Mouse (Mus musculus): ENCODE data around the gene Grb2.

The Grb2 gene

DNA sequence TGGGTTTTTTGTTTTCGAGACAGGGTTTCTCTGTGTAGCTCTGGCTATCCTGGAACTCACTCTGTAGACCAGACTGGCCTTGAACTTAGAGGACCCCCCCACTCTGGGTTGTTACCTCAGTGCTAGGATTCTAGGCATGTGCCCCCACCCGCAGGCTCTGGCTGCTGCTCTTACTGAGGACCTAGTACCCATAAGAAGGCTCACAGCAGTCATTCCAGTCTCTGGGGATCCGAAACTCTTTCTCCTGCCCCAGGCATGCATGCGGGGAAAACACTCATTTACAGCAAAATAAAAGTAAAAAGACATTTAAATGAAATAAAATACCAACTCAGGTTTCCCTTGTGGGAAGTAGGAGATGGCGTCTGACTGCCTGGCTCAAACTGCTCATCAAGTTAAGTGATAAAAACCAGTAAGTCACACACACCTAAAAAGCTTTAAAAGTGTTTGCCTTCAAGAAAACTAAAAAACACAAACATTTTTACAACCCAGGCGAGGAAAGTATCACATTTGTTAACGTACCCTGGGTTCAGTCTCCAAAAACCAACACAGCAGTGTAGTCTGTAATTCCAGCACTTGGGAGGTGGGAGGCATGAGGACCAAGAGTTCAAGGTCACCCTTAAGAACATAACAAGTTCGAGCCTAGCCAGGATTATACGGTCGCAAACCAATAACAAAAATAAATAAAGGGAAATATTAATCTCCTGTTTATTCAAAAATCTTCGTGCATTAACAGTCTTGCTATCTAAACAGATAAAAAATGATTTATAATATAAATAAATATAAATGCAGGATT is 81.4 kb downstream of the Grb2 start:
- DNase-seq (ENCODE audit: low read depth) = no peak

DNA sequence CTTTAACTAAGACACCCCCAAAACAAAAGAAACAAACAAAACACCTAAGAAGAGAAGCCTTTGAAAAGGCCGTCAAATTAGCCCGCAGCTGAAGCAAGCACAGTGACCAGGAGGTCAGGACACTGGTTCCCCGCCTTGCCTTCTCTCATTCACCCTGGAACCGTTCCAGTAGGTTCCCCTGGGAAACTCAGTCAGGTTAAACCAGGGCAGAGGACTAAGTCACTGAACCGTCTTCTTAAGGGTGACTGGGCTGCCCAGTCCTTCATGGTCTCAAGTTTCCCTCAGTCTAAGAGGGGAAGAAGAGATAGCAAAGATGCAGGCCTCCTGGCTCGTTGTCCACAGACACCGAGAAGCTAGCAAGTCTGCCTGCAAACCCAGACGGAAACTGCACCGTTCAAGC is 82.5 kb downstream of the Grb2 start:
- DNase-seq (ENCODE audit: low read depth) = no peak

DNA sequence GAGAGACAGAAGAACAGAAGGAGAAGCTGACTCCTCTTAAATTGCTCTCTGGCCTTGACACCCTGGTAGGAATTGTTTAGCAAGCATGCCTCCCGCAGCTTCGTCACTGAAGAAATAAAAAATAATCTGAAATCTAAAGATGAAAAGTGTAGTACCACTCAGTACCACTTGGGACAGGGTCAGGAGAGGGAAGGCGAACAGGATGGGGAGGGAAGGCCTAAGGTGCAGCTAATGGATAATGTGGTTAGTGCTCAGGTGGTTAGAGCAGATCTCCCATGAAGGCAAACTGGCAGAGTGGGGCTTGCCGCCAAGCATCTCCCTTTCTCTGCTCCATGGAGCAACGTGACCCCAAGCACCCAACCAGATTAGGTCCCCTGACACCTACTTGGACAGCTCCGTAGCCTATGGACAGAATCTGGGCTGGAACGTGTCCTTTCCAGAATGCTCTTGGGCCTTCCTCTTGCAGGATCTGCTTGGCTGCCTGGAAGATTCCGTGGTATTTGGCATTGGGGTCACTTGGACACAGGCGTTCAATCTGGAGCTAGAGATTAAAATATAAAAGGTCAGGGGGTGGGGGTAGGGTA is 84.8 kb downstream of the Grb2 start:
- peak; percentile 55 for DNase-seq (ENCODE audit: low read depth)

DNA sequence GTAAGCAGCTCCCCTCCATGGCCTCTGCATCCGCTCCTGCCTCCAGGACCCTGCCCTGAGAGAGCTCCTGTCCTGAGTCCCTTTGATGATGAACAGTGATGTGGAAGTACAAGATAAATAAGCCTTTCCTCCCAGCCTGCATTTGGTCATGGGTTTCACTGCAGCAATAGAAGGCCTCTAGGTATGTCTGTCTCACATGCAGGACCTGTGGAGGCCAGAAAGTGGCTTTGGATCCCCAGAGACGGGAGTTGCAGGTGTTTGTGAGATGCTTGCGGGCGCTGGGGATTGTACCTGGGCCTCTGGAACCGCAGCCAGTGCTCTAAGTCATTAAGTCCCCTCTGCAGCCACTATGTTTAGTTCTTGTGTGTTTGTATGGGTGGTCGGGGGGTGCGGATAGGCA is 88.4 kb downstream of the Grb2 start:
- no peak for DNase-seq (ENCODE audit: low read depth)

DNA sequence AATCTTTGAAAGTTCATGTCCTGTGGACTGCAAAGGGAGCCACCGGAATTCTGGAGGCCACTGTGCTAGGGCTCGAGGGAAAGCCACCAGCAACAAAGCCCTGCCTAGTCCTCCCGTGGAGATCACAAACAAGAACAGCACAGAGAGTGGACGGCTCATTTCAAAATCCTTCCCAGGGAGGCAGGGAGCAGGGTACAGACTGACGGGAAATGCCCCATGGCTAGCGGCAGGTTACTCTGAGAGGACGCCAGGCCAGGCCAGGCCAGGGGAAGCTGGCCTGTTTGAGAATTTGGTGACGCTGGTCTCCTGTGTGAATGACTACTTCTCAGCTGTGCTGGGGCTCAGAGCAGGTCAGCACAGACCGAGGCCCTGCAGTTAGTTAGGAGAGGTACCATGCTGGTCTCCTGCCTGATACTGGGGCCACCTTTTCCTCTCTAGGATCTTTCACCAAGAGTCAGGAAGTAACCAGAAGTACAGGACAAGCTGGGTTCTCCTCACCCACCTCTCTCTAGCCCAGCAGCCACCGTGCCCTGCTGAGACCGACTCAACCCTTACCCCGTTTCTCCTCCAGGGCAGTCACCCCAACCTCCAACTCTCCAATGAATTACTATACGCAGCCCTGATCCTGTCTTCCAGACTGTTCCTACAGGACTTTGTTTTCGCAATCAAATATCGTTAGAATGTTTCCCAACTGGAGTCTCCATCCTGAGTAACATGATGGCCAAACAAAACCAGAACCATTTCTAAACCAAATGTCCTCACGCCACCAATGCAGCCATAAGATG is 89.5 kb downstream of the Grb2 start:
- DNase-seq (ENCODE audit: low read depth) = no peak

DNA sequence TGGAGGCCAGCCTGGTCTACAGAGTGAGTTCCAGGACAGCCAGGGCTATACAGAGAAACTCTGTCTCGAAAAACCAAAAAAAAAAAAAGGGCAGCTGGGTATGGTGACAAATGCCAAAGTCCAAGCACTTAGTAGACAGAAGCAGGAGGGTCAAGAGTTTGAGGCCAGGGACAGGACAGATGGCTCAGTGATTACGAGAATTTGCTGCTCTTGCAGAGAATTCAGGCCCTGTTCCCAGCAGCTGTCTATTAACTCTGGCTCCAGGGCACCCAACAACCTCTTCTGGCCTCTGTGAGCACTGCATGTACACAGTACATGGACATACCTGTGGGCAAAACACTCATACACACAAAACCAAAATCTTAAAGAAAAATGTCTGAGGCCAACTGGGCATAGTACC is 90.4 kb downstream of the Grb2 start:
- DNase-seq (ENCODE audit: low read depth) = no peak

DNA sequence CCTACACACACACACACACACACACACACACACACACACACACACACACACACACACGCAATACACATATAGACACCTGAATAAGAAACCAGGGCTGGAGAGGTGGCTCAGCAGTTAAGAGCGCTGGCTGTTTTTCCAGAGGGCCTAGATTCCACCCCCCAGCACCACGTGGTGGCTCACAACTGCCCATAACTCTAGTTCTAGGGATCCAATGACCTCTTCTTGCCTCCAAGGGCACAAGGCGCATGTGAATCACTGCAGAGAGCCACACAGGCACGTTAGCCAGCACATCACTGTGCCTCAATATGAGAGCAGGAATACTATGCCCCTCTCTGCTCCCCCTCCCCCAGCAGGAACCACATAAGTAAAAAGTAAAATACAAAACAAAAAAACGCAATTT is 91.5 kb downstream of the Grb2 start:
- no peak for DNase-seq (ENCODE audit: low read depth)

DNA sequence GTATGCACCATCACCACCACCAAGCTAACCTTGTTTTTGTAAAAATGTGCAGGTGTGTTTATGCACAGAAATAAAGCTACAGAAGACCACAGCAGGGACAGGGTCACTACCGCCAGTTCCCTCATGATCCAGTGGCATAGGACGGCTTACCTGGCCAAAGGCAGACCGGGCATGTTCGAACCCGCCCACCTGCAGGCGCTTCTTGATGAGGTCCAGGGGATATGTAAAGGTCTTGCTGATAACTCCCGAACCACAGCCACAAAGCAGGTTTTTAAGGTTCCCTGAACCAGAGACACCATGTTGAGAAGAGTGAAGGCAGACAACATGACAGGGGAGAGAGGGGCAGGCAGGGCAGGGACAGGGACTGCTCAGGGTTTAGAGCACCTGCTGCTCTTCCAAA is 92.0 kb downstream of the Grb2 start:
- no peak for DNase-seq (ENCODE audit: low read depth)

DNA sequence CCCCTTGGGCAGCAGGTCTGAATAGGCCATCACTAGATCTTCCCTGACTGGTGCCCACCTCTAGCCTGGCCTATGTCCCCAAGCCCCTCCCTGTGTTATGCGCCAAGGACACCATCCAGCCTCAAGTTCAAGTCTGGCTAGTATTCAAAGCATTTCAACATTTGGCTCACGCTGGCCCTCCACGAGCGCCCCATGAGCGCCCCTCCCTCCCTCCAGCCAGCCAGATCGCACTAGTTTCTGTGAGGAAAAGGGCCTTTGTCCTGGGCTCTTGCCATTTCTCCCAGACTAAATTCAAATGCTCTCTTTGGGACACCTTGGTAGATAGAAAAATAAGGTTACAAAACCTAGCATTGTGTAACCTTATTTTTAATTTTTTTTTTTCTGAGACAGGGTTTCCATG is 92.5 kb downstream of the Grb2 start:
- DNase-seq (ENCODE audit: low read depth) = no peak

DNA sequence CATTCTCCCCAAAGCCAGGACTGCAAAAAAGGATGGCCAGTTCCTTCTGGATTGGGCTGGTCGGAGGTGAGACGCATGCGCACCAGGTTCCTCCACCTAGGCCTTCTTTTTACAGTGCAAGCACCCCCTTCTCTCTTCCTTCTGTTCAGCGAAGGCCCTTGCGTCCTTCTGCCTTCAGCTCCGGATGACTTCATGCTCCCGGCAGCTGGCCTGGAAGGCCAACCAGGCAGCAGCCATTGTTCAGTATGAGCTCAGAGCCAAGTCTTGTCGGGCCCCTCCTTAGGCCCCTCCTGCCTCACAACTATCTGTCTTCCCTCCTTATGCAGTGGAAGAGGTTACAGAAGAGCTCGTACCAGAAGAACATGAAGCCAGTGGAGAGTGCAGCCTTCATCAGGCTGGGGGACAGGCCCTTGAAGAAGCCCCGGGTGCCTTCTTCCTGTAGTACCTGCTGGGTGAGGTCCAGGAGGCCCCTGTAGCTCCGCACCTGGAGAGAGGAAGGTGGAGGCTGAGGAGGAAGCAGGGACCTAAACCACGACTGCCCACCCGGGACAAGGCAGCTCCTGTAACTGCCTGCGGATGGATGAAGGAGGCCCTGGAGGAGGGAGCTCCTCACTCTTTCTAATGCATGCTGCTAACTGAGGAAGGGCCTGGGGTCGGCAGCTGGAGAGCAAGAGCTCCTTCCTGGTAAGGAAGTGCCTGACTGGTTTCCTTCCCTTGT is 93.1 kb downstream of the Grb2 start:
- no peak for DNase-seq (ENCODE audit: low read depth)

DNA sequence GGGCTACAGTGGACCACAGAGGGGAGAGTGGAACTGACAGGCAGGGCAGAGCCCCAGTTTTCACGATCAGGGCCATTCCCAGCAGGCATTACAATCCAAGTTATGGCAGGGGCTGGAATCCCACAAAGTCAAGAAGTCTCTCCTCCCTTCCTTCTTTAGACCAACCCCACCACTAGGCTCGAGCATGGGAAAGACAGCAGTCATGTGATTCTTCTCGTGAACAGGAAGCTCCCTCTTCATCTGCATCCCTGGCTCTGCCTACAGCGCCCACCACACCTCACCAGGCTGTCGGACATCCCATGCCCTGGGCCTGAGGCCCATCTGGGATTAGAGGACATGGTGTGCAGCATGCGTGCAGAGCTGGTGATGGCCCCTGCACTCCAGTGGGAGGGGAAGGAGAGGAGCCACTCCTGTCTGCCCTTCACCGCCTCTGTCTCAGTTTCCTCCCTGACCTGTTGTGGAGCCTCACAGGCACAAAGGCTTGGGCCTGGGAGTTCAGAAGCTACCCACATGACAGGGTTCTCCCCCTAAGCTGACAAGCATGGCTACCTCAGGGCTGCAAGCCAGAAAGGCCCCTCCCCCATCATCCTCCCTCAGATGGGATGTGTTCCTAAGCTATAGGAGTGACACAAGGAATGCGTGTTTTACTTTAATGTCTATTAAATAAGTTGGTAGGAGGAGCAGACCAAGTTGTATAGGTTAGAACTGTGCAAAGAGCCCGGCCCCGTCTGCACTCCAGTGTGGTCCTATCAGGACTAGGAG is 93.9 kb downstream of the Grb2 start:
- no peak for DNase-seq (ENCODE audit: low read depth)

DNA sequence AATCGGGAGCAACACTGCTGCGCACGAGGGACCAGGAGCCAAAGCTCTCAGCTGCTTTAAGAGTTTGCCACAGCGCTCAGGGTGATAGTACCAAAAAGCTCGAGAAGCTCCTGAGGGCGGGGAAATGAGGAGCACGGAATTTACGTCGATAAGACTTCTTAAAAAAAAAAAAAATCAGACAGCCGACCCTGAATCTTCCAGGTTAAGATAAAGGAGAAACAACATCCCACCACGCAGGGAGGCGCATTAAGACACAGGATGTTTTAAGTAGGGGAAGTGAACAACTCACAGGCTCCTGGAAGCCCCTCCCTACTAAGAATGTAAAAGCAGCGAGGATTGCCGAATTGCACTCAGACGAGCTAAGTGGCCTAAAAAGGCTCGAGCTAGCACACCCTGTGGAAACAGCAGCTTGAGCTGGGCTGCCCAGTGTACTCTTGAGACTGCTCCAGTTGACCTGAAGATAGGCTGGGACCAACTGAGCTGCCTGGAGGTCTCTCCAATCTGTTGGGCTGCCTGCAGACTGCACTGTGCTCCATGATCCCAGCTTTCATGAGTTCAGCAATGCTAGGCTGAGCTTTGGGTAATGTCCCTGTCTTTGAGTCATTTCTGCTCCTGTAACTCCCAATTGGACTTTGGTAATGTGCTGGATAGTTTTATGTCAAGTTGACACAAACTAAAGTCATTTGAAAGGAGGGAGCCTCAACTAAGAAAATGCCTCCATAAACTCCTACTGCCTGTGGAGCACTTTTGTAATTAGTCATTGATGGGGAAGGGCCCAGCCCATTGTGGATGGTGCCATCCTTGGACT is 95.1 kb downstream of the Grb2 start:
- peak; percentile 66 for DNase-seq (ENCODE audit: low read depth)

DNA sequence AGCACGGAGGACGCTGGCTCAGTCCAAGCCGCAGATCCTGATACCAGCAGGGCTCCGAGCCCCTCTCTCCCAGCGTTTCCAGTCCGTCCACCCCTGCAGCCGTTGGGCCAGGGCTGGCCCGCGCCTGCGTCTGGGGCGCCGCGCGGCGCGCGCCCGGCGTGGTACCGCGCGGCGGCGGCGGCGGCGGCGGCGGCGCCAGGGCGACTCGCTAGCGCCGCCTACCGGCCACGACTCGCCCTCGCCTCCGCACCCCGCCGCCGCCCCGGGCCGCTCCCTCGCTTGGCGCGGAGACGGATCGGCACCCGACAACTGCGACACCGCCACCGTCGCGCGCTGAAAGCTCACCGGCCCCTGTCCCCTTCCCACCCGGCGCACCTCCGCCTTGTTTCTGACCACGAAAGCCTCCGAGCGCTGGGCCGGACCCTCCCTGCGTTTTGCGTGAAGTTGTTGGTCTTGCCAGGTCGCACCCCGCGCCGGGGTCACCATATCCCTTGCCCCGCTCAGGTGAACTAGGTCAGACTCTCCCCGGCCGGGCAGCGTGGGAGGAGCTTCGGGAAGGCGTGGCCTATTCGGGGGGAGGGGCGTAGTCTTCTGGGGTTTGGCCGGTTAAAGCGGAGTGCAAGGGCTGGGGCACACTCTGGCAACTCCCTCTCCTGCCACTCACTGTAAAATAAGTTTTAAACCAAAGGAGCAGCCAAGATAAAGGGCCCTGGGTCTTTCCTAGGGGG is 95.8 kb downstream of the Grb2 start, which contains the start of gene Mif4gd:
TSS of gene Mif4gd (minus strand) at position 560 of the 728 bp plus-strand sequence.
- DNase-seq (ENCODE audit: low read depth) = peak; percentile 92

DNA sequence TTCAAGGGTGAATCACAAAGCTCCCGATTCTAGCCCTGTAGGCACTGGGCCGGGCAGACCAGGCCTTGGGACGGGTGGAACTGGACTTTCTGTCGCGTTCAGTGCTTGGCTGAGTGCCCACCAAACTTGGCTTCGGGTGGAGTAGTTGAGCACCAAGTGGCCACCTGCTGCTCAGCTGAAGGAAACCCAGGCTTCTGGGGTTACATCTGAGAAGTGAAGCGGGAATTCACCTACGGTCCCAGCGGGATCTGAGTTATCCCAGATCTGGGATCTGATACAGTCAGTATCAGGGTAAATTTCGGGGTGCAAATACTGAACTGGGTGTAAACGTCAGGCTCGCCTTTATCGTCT is 96.4 kb downstream of the Grb2 start:
- peak; percentile 73 for DNase-seq (ENCODE audit: low read depth)

DNA sequence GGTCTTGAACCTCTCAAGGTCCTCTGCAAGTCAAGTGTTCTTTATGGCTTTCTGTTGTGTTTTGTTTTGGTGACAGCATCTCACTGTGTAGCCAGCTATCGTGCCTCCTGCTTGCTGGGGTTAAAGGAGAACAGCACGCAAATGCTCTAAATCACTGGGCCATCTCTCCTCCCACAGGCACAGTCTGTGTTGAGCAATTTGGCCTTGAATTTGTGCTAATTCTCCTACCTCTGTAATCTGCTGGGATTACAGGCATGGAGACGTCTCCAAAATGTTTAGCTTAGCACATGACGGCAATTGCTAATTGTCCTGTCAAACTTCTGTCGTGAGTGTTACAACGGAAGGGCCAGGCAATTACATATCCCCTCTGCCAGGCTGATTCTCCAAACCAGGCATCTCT is 97.2 kb downstream of the Grb2 start:
- DNase-seq (ENCODE audit: low read depth) = no peak

DNA sequence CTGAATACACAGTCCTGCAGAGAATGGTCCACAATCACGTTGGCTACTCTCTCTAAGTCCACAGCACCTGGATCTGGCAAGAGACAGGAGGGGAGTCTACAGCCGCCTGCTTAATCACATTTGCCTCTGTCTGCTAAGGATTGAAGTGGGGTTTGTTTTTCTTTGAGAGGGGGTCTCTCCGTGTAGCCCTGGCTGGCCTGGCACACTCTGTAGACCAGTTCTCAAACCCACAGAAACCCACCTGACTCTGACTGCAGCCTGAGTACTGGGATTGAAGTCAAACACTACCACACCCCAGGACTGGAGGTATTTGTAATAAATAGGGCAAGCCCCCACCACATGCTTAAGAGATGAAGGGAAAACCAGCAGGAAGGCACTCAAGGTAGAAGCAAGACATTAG is 98.8 kb downstream of the Grb2 start:
- no peak for DNase-seq (ENCODE audit: low read depth)

DNA sequence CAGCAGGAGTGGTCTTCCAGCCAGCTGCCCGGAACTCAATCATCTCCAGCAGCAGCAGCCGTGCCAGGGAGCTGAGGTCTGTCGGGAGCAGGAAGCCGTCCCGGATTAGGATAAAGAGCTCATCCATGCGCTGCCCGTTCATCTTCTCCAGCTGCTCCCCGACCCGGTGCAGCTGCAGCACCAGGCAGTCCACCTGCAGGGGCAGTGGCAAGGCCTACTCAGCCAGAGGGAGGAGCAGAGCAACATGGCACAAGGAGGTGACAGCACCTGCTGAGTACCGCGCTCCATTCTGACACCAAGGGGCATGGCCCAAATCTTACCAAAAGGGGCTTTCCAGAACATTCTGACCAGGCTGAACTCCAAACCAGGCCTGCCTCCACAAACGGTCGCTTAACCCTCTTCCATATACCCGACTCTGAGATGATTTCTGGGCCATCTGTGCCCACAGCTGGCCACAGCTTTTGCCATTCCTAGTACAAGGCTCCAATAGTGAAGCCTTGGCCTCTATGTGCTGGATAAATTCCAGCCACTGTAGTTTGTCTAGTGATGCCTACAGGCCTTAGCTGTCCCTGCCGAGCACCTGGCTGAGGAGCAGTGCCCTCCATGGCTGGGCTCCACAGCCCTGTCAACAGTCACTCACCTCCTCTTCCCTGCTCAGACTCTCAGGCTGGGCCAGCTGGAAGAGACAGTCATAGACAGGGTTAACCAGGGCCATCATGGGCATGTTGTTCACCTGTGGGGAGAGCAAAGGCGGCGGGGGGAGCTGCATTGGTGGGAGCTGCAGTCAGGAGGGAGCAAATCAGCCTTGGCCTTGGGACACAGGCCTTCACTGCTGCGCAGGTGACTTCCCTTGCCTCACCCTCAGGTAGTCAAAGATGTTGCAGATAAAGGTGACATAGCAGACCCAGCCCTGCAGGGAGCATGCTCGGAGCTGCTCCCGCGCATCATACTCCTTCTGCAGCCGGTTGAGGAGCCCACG is 99.7 kb downstream of the Grb2 start:
- DNase-seq (ENCODE audit: low read depth) = no peak

DNA sequence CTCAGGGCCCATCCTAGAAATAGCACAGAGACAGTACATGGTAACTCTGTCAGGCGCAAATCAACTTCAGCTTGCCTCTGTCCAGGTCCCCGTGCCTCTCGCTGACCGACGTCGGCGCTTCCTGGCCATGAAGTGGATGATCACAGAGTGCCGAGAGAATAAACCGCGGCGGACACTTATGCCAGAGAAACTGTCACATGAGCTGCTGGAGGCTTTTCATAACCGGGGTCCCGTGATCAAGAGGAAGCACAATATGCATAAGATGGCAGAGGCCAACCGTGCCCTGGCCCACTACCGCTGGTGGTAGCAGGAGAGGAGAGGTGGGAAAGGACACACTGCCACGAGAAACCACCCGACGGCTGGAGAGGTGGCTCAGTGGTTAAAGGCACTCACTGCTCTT is 101.7 kb downstream of the Grb2 start:
- no peak for DNase-seq (ENCODE audit: low read depth)

DNA sequence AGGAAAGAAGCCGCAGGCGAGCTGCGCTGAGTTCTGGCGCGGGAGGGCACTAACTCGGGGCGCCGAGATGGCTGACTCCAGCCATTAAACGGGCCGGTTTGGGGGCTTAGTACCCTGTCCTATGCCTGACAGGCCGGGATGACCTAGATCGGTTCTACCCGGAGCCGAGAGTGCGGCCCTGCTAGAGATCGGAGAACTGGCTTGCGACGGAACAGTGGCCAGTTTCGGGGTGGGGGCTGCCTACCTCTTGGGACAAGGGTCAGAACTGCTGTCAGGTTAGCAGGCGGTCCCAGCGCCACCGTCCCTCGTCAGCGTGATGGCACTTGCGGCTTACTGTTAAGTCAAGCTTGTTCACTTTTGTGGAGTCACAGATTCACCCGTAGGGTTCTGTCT is 104.1 kb downstream of the Grb2 start:
- no peak for DNase-seq (ENCODE audit: low read depth)

Data from NIH3T3 (cell line).